Mouse (Mus musculus) heart, adult 2 months (tissue): ENCODE measurements around the gene Pim3.

ENCODE experiments used
- CTCF ChIP-seq: fragments of 200-600 bp; IDR thresholded peaks from 2 replicates; pipeline ENCODE4 v1.8.1; 2022; ENCODE audit warnings: antibody characterized with exemption, mild to moderate bottlenecking, moderate library complexity
- EP300 ChIP-seq: fragments of 200-500 bp; IDR thresholded peaks from 2 replicates; pipeline ENCODE4 v1.6.1; 2011; ENCODE audit warnings: low read depth, low read length, control low read depth; ENCODE audit not compliant: insufficient read depth
- POLR2A ChIP-seq: fragments of 200-500 bp; IDR thresholded peaks from 2 replicates; pipeline ENCODE4 v1.6.1; 2011; ENCODE audit warnings: mild to moderate bottlenecking, low read depth, low read length, control low read depth; ENCODE audit not compliant: insufficient read depth

DNA sequence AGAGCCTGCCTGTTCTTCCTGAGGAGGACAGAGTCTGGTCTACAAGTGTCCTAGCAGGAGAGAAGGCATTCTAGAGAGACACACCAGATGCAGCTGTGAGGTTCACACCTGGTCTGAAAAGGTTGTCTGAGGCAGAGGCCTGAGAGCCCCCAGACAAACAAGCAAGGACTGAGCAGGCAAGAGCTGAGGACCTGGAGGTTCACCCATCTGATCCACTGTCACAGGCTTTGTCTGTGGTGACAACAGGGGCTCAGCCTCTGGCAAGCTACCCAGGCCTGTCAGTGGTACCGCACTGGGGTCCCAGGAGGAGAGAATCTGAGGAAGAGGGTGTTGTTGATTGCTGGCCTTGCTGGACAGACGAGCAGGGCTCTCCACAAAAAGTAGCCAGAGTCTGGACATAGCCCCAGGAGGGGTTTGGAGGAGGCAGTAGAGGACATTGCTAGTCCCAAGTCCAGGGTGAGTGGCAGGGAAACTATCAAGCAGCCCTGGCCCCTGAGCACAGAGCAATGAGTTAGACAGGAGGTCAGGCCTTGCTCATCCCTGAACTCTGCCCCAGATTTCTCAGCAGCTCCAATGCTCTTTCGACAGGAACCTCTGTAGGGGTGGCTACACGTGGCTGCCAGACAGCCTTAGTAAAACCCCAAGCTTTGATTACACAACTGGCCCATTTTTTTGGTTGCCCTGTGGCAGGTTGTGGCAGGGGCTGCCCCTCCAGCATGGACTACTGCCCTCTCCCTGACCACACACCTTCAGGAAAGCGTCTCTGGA lies 8.6 kb downstream of the Pim3 start:
- TF ChIP-seq CTCF (no peak), POLR2A (no peak), EP300 (no peak)
